Mouse (Mus musculus) central nervous system, embryonic 11.5 days (tissue): ENCODE data around the gene Rhbdl2. TPM values are rescaled to one million over a fixed set of nuclear protein-coding genes. Genes with fewer than 3 reads are reported as not detected.

Experiments
- polyA plus RNA-seq: library from polyadenylated mRNA; depleted of rRNA; stranded (reverse); fragments of >200 nt; gene quantifications from 2 replicates; pipeline ENCODE4 v1.2.3, GENCODE M21; 2012; rRNA removed

Gene Rhbdl2
- 1.0 and 1.2 TPM in 2 replicates for polyA plus RNA-seq

DNA sequence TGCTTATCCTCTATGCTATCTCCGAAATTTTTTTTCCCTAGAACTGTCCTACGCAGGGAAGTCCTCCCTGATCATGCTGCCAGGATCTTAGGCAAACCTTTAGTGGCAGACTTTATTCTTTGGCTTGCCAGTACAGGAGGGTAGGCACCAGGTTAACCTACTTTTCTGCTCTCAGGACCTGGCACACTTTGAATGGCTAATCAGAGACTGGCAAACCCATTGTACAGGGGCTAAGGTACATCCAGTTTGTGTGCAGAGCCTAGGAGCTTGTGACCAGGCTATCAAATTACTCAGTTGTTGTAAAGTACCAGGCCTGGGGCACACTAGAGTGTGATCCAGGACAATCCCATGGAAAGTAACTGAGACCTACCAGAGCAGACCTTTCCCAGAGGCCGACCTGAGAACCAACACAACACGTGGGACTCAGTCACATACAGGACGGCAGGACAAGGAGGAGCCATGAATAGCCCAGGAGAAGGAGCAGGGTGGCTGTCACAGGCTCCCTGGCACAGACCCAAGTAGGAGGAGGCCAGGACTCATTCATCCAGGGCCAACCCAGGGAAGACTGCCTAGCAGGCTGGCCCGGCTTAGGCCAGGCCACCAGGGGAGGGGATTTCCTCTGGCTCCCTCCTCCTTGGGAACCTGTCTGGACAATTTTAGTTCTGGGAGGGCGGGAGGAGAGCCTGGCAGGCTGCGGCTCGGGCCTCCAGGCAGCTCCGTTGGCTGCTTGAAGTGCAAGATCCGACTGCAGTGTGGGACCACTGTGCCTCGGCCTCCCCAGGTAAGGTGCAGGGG is at the start of gene Rhbdl2:
Gene Rhbdl2, plus strand, starts transcription at position 684 of the 795 bp plus-strand sequence.

DNA sequence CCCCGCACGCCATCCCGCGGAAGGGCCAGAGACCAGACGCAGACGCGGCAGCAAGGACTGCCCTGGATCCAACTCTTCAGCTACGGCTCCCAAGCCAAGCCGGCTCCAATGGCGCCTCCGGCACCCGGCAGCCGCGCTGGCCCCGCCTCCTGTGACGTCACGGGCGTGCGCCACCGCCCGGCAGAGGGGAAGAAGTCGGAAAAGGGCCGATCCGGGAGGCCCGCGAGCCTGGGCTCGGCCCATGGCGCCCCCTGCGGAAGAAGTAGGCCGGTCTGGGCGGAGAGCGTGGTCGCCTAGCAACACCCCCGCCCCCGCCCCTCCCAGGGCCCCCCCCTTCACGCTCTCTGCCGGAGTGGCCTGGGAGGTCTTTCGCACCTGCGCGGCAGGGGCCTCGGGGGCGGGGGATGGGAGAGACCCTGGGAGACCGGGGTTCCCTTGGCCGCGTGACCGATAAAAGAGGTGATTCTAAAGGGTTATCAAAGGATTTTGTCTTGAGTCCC is 37.5 kb upstream of the Rhbdl2 start, which contains the start of gene Akirin1:
Gene Akirin1, minus strand, starts transcription at position 194 of the 500 bp plus-strand sequence.

DNA sequence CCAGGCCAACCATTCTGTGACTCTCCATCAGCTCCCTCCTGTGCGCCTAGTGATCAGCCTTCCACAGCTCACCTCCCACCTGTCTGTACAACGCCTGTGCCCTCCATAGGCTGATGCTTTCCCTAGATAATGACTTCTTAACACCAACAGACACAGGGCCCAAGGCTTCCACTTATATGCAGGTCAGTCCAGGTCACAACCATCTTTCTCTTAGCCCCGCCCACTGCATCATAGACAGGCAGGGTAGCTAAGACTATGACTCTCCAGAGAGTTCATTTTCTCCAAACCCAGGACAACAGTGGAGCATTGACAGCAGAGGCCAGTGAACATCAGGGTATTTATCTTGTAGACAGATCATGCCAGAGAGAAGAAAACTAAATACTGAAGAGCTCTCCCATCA is 71.7 kb downstream of the Rhbdl2 start, which contains the start of gene 4933427I04Rik:
Gene 4933427I04Rik, plus strand, starts transcription at position 301 of the 400 bp plus-strand sequence.

Other genes starting within 250 kb of the Rhbdl2 start
- 114 and 124 TPM in 2 replicates for gene Macf1, start 103.5 kb upstream of the Rhbdl2 start, polyA plus RNA-seq
- gene Ndufs5, start 69.7 kb upstream of the Rhbdl2 start, polyA plus RNA-seq: 262 and 569 TPM in 2 replicates
- 53.2 and 55.6 TPM in 2 replicates for gene Akirin1, start 37.5 kb upstream of the Rhbdl2 start, polyA plus RNA-seq
- gene 4933427I04Rik, start 71.8 kb downstream of the Rhbdl2 start, polyA plus RNA-seq: not detected in 2 replicates
- gene Mycbp, start 117.0 kb downstream of the Rhbdl2 start, polyA plus RNA-seq: 19.2 and 25.1 TPM in 2 replicates
- 44.7 and 54.1 TPM in 2 replicates for gene Rragc, start 129.6 kb downstream of the Rhbdl2 start, polyA plus RNA-seq
- gene 4930535I16Rik, start 130.1 kb downstream of the Rhbdl2 start, polyA plus RNA-seq: 0.12 TPM in 1 of 2 replicates, not detected in the other